Mouse (Mus musculus) intestine, postnatal 0 days (tissue): ENCODE measurements at regions not wholly inside any gene's neighbourhood (a gene's known extent, or its start where the extent isn't known, plus 50 kb on each side); places are given as distances from the start of the nearest gene placed in this dataset.

Experiments used
- ATAC-seq: fragments of 200-750 bp; cut with Nextera tagmentation; 2 replicates; pipeline ENCODE4 v1.8.0; 2017; ENCODE audit warnings: mild to moderate bottlenecking, moderate TSS enrichment, moderate library complexity
- H3K27ac ChIP-seq: fragments of 300-500 bp; sonication (generic); 2 replicates; pipeline ENCODE4 v1.5.1; 2014; ENCODE audit warnings: mild to moderate bottlenecking, low read depth, low read length, moderate library complexity
- H3K27me3 ChIP-seq: fragments of 300-500 bp; sonication (generic); replicated peaks from 2 replicates; pipeline ENCODE4 v1.6.1; 2014; ENCODE audit warnings: low read length, mixed read lengths; ENCODE audit not compliant: control insufficient read depth, insufficient read depth
- H3K36me3 ChIP-seq: fragments of 300-500 bp; sonication (generic); 2 replicates; pipeline ENCODE4 v1.6.1; 2014; ENCODE audit warnings: mild to moderate bottlenecking, moderate library complexity; ENCODE audit not compliant: control insufficient read depth, insufficient read depth
- H3K4me1 ChIP-seq: fragments of 300-500 bp; sonication (generic); replicated peaks from 2 replicates; pipeline ENCODE4 v1.6.1; 2014; ENCODE audit warnings: antibody characterized with exemption, low read length, mixed read lengths; ENCODE audit not compliant: control insufficient read depth, insufficient read depth
- H3K4me2 ChIP-seq: fragments of 300-500 bp; sonication (generic); replicated peaks from 2 replicates; pipeline ENCODE4 v1.6.1; 2014; ENCODE audit warnings: low read depth, mild to moderate bottlenecking, moderate library complexity
- H3K4me3 ChIP-seq: fragments of 300-500 bp; sonication (generic); 2 replicates; pipeline ENCODE4 v1.5.1; 2014; ENCODE audit warnings: low read depth, low read length
- H3K9ac ChIP-seq: fragments of 300-500 bp; sonication (generic); 2 replicates; pipeline ENCODE4 v1.6.1; 2014; ENCODE audit warnings: mild to moderate bottlenecking, low read depth, low read length
- H3K9me3 ChIP-seq: fragments of 300-500 bp; sonication (generic); 2 replicates; pipeline ENCODE4 v1.6.1; 2016; ENCODE audit warnings: mixed run types; ENCODE audit not compliant: control insufficient read depth
- CTCF ChIP-seq: sonication (generic); IDR thresholded peaks from 2 replicates; pipeline ENCODE4 v1.5.1; 2016; ENCODE audit warnings: low read depth, mild to moderate bottlenecking, control low read depth, antibody characterized with exemption, moderate library complexity
- WGBS: fragments of 180-500 bp; shearing (Covaris S2); extraction: QIAGEN DNeasy Blood & Tissue Kit; methylation state at CpG from one replicate; pipeline ENCODE4 v1.1.7; 2014; 5-methylcytosine and 5-hydroxymethylcytosine counted together

DNA sequence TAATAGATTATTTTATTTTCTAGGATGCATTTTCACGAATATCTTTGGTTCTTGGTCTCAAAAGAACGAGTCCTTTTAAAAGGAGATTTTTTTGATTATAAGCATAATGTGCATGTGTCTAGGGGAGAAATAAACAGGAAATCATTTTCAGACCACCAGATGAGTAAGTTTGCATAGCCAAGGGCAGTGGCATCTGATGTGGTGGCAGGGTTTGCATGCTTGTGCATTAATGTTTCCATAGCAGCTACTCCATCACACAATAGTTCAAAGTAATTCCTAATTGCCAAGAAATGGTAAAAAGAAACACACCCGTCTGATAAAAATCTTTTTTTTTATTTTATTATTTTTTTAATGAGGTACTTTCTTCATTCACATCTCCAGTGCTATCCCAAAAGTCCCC lies 182.3 kb downstream of the Gnai1 start:
- no peak overlapping the region for H3K9ac ChIP-seq
- 81% methylated on average over 3 of the region's 3 CpGs for WGBS
- no peak for TF ChIP-seq CTCF
- H3K4me1 ChIP-seq, result no peaks in the 10 kb centered on the region
- no peak overlapping the region for H3K4me2 ChIP-seq
- no peaks in the 10 kb centered on the region for H3K9me3 ChIP-seq
- no peak for ATAC-seq
- no peak overlapping the region for H3K4me3 ChIP-seq
- H3K36me3 ChIP-seq, result no peaks in the 10 kb centered on the region
- no peaks in the 10 kb centered on the region for H3K27me3 ChIP-seq
- H3K27ac ChIP-seq, result no peak overlapping the region

DNA sequence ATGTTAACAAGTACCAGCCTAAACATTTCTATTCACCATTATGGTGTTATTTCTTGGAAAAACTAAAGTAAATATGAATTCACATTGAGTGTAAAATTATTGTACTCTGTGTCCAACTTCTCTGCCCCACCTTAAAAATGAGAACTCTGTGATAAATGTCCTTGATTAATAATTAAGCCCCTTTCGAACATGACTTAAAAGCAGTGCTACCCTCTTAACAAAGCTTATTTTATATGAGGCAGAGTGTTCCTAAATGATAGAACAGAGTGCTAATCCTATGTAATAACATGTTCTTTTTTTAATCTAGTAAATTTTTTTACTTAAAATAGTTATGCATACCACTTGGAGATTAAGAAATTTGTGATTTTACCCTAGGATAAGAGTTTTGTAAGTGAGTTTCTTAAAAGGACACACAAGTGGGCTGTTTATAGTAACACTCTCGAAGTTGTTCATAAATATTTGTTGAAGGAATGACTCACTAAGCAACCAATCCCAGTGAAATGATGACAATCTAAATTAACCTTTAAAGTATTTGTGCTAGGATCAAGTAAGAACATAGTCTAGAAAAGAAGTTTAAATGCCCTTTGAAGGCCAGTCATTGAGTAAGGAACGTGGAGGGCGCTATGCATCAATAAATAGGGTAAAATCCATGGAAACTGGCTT lies 148.6 kb downstream of the Gnai1 start:
- Histone ChIP-seq H3K4me1 (no peaks in the 10 kb centered on the region), H3K4me3 (no peak overlapping the region), H3K27me3 (no peaks in the 10 kb centered on the region), H3K36me3 (no peaks in the 10 kb centered on the region), H3K9ac (no peak overlapping the region), H3K4me2 (no peak overlapping the region), H3K27ac (no peak overlapping the region), H3K9me3 (no peaks in the 10 kb centered on the region)
- ATAC-seq, result no peak
- 47% methylated on average over 4 of the region's 4 CpGs for WGBS
- TF ChIP-seq CTCF, result no peak
